Mouse (Mus musculus) G1E-ER4 (cell line): ENCODE measurements around the gene Rln3. TPM values are rescaled to one million over a fixed set of nuclear protein-coding genes. Genes with fewer than 3 reads are reported as not detected.

Source experiments
- GATA1 ChIP-seq: IDR thresholded peaks from one replicate; pipeline ENCODE4 v1.8.0; 2012; ENCODE audit warnings: low read length, inconsistent platforms
- polyA plus RNA-seq: library from polyadenylated mRNA; stranded (reverse); fragments of >175 nt; gene quantifications from 2 replicates; pipeline ENCODE4 v1.2.3, GENCODE M21; 2012

Gene Rln3
- polyA plus RNA-seq, 1 experiment, result not detected

- TF ChIP-seq GATA1, result no peak
Observed at GRCm38 (mm10) chr8:84042066-84042947, 2.5 kb downstream of the Rln3 start, which contains the start of gene Il27ra. Gene Il27ra (minus strand): TSS chr8:84042589.

GRCm38 (mm10) chr8:84039050-84039449 is 5.8 kb downstream of the Rln3 start:
- no peak for TF ChIP-seq GATA1

GRCm38 (mm10) chr8:84038015-84038414 is 6.8 kb downstream of the Rln3 start:
- no peak for TF ChIP-seq GATA1

- no peak for TF ChIP-seq GATA1
Observed at GRCm38 (mm10) chr8:84032777-84033176, 12.0 kb downstream of the Rln3 start.

DNA sequence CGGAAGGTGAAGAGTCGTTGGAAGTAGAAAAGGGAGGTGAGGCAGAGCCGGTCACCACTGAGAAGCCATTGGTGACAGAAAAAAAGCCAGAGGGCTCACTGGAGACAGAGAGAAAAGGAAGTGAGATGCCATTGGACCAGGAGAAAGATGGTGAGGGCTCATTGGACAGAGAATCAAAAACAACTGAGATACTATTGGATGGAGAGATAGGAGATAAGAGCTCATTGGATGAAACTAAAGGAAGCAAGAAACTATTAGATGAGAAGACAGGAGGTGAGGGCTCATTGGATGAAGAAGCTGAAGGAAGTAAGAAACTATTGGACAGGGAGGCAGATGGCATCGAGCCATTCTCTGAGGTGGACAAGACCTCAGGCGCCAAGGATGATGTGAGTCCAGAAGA is 15.5 kb downstream of the Rln3 start:
- TF ChIP-seq GATA1, result no peak

DNA sequence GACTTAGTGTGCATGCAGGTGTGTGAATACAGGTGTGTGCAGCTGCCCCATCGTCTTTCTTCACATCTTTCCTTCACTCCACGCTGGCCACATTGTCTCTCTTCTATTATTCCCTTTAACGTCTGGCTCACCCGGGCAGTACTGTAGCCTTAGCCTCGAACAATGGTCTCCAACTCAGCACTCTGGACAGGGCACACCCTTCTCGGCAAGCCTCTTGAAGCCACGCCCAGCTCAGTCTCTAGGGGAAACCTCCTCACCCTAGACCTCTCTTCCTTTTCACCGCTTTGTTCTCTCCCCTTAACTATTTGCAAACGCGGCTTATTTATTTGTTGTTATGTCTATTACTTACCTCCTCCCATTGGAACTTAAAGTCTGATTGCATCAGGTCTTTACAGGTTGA is 17.4 kb downstream of the Rln3 start:
- TF ChIP-seq GATA1, result no peak

DNA sequence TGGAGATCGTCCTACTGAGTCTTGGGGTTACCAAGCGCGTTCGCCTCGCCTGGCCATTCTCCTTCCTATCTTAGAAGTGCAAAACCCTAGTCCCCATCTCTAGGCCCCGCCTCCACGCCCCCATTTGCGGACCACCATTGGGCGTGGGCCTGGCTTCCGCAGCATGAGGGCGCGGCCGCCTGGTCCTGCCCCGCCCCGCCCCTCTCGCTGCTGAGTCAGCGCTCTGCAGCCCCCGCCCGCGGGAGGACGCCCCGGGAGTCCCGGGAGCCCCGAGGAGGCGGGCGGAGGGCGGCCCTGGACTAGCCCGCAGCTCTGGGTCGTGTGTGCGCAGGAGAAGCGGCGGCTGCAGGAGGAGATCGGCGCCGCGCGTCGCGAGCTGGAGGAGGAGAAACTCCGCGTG is 18.9 kb downstream of the Rln3 start:
- TF ChIP-seq GATA1, result no peak

DNA sequence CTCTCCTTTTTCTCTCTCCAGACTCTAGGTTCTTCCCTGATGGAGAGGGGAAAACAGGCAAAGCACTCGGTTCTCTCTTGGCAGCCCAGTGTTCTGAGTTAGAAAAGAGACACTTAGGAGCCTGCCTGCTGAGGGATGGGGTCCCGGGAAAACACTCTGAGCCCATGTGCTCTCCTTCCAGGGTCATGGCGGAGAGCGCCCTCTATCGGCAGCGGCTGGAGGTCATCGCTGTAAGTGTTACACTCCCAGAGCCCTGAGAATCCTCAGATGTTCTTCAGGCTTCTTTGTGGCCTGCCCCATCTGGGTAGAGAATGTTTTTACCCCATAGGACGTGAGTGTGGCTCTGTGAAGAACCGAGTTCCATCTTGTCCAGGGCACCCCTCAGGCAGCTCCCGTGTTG is 20.6 kb downstream of the Rln3 start:
- TF ChIP-seq GATA1, result no peak

DNA sequence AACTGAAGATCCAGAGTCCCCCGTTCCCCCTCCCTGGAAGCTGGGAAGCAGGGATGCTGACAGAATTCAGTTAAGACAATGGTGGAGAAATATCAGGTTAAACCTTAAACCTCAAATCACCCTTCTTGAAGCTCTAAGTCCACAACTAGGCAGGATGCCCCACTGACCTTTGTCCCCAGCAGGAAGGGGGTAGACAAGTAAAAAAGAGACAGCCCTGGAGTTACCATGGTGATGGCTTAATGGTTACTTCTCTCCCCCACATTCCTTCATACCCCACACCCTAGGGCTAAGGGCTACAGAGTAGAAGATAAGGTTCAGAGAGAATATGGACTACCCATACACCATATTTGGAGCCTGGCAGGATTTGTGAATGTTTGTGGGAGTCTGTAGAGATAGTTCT is 21.2 kb downstream of the Rln3 start:
- no peak for TF ChIP-seq GATA1

DNA sequence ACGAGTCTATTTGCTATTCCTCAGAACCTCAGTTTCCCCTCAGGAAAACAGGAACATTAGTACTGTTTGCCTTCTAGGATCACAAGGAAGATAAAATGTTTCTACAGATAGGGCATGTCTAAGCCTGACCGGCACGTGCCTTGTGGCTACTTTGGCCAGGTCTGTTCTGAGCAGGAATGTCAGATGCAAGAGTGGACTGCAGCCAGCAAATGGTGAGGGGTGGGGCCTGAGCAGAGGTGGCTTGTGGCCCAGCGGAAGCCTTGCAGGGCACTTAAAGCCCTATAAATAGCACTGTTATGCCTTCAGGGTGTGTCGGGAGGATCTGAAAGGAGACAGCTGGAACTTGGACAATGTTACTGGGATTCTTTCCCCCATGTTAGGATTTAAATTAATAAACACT is 21.7 kb downstream of the Rln3 start:
- TF ChIP-seq GATA1, result no peak

- no peak for TF ChIP-seq GATA1
Observed at GRCm38 (mm10) chr8:84021569-84021968, 23.2 kb downstream of the Rln3 start.

DNA sequence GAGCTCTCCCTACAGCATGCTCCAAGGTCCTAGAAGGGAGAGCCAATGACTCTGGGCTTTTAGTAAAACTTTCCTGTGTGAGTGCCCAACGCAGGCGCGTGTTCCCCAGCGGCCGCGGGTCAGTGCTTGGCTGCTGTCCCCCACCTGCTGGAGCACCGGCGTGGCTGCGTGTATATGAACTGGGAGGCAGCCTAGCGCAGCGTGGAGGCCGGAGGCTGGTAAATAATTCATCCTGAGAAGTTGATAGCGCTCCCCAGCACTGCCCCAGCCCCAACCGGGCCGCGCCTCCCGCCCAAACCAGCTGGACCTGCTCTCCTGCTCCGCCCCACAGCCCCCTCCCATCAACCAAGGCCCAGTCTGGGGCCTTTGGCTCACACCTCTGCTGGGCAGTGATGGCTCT is 23.7 kb downstream of the Rln3 start, which contains the start of gene Palm3:
Gene Palm3 (plus strand): TSS at position 376 of the 400 bp plus-strand sequence.
- no peak for TF ChIP-seq GATA1

GRCm38 (mm10) chr8:84019738-84020137 is 25.1 kb downstream of the Rln3 start:
- TF ChIP-seq GATA1, result no peak

- TF ChIP-seq GATA1, result no peak
Observed at GRCm38 (mm10) chr8:84015833-84016232, 29.0 kb downstream of the Rln3 start.

DNA sequence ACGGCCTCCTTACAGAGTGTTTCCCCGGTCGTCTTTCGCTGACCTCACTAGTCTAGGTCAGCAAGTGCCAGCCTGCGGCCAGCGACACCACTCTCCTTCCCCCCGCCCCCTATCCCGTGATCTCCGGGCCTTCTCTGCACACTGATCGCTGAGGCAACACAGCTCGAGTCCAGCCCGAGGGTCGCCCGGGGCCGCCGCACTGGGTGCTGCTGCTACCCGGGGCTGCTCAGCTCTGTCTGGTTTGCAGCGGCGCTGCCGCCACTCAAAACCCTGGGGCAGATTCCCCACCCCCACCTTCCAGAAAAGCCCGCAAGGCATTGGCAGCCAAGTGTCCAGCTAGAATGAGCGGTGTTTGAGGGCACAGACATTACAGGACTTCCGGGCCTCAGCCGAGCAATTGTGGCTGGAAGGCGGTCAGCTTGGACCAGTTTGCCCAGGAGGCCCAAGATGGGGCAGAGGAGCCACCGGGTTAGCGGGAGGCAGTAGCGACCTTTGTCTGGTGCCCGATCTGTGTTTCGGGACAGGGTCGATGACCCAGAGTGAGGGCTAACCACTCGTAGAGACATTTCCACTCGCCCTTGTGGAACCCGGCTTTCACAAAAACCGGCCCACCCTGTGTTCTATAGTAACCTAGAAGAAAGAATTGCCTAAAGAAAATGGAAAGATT is 32.2 kb downstream of the Rln3 start:
- TF ChIP-seq GATA1, result no peak

GRCm38 (mm10) chr8:84011705-84012498 is 32.9 kb downstream of the Rln3 start, which contains the start of gene 2210011C24Rik:
Gene 2210011C24Rik (minus strand): TSS chr8:84012171.
- TF ChIP-seq GATA1, result no peak
